Mouse (Mus musculus) liver, embryonic 13.5 days (tissue): Measurements from ENCODE around the gene Tra2b. TPM values are rescaled to one million over a fixed set of nuclear protein-coding genes. Genes with fewer than 3 reads are reported as not detected.
A peak's percentile ranks its signal among the peaks of the same experiment; 100 is the strongest.
"Not testable (repeated sequence)": the region's sequence is repeated elsewhere in the genome, so short reads cannot be mapped to it uniquely, and the experiment has no call there.

Experiments used
- ATAC-seq: fragments of 200-750 bp; cut with Nextera tagmentation; 2 replicates; pipeline ENCODE4 v1.8.0; 2017; ENCODE audit warnings: low read depth, mild to moderate bottlenecking, moderate number of reproducible peaks, moderate library complexity
- DNase-seq: peaks from one replicate; pipeline ENCODE4 v3.0.0; 2022
- H3K27ac ChIP-seq: fragments of 300-500 bp; sonication (generic); 2 replicates; pipeline ENCODE4 v1.5.1; 2015; ENCODE audit warnings: moderate library complexity, mild to moderate bottlenecking, inconsistent platforms
- H3K27me3 ChIP-seq: fragments of 300-500 bp; sonication (generic); 2 replicates; pipeline ENCODE4 v1.6.1; 2015; ENCODE audit warnings: mild to moderate bottlenecking, inconsistent platforms
- H3K36me3 ChIP-seq: fragments of 300-500 bp; sonication (generic); 2 replicates; pipeline ENCODE4 v1.6.1; 2015; ENCODE audit warnings: mild to moderate bottlenecking, inconsistent platforms
- H3K4me1 ChIP-seq: fragments of 300-500 bp; sonication (generic); replicated peaks from 2 replicates; pipeline ENCODE4 v1.6.1; 2015; ENCODE audit warnings: inconsistent platforms
- H3K4me2 ChIP-seq: fragments of 300-500 bp; sonication (generic); 2 replicates; pipeline ENCODE4 v1.6.1; 2015; ENCODE audit warnings: inconsistent platforms, mild to moderate bottlenecking, moderate library complexity
- H3K4me3 ChIP-seq: fragments of 300-500 bp; sonication (generic); replicated peaks from 2 replicates; pipeline ENCODE4 v1.5.1; 2015; ENCODE audit warnings: mild to moderate bottlenecking, inconsistent platforms
- H3K9ac ChIP-seq: fragments of 300-500 bp; sonication (generic); 2 replicates; pipeline ENCODE4 v1.6.1; 2015; ENCODE audit warnings: mild to moderate bottlenecking, inconsistent platforms
- H3K9me3 ChIP-seq: fragments of 300-500 bp; sonication (generic); replicated peaks from 2 replicates; pipeline ENCODE4 v1.6.1; 2016; ENCODE audit warnings: inconsistent platforms
- whole genome bisulfite sequencing: fragments of 180-500 bp; shearing (Covaris S2); methylation state at CpG from one replicate; pipeline ENCODE4 v1.1.7; 2015; ENCODE audit not compliant: insufficient replicate concordance; 5-methylcytosine and 5-hydroxymethylcytosine counted together
- polyA plus RNA-seq: library from polyadenylated mRNA; unstranded; fragments of >200 nt; fragmentation: Nextera tagmentation; extraction: Ambion mirVana; gene quantifications from 2 replicates; pipeline ENCODE4 v1.2.1, GENCODE M21; 2015

Gene Tra2b
- polyA plus RNA-seq, 1 experiment from 2014 or later: 200 TPM

- Histone ChIP-seq H3K9me3 (no peaks in the 10 kb centered on the region), H3K4me2 (no peak overlapping the region), H3K4me3 (no peak overlapping the region), H3K27ac (no peak overlapping the region), H3K9ac (no peak overlapping the region), H3K27me3 (no peaks in the 10 kb centered on the region), H3K36me3 (peaks cover 64% of the 10 kb centered on the region), H3K4me1 (no peaks in the 10 kb centered on the region)
- ATAC-seq (no peak), DNase-seq (no peak)
- WGBS: 84% methylated on average over 2 of the region's 2 CpGs
Observed at GRCm38 (mm10) chr16:22242239-22242866, 23.5 kb downstream of the Tra2b start.

GRCm38 (mm10) chr16:22241376-22242238 is 24.2 kb downstream of the Tra2b start:
- no peak for ATAC-seq
- 72% methylated on average over 6 of the region's 6 CpGs for WGBS
- H3K36me3 ChIP-seq: peaks cover 66% of the 10 kb centered on the region

GRCm38 (mm10) chr16:22240856-22241255 is 24.9 kb downstream of the Tra2b start:
- peaks cover 66% of the 10 kb centered on the region for H3K36me3 ChIP-seq

More at GRCm38 (mm10) chr16:22241376-22242238, 24.2 kb downstream of the Tra2b start:
- H3K27ac ChIP-seq: no peak overlapping the region
- no peak for DNase-seq
- no peak overlapping the region for H3K9ac ChIP-seq
- H3K4me2 ChIP-seq: no peak overlapping the region
- H3K27me3 ChIP-seq: no peaks in the 10 kb centered on the region
- H3K4me3 ChIP-seq: no peak overlapping the region
- H3K4me1 ChIP-seq: no peaks in the 10 kb centered on the region
- H3K9me3 ChIP-seq: no peaks in the 10 kb centered on the region

GRCm38 (mm10) chr16:22239978-22240377 is 25.8 kb downstream of the Tra2b start:
- no peak overlapping the region for H3K4me2 ChIP-seq
- no peaks in the 10 kb centered on the region for H3K9me3 ChIP-seq
- 81% methylated on average over 2 of the region's 2 CpGs for WGBS
- H3K9ac ChIP-seq: no peak overlapping the region
- no peak for ATAC-seq
- no peak overlapping the region for H3K27ac ChIP-seq
- H3K27me3 ChIP-seq: no peaks in the 10 kb centered on the region
- no peak for DNase-seq
- no peak overlapping the region for H3K4me3 ChIP-seq
- no peaks in the 10 kb centered on the region for H3K4me1 ChIP-seq
- H3K36me3 ChIP-seq: peaks cover 58% of the 10 kb centered on the region

More at GRCm38 (mm10) chr16:22240856-22241255, 24.9 kb downstream of the Tra2b start:
- WGBS: 82% methylated on average over 5 of the region's 5 CpGs
- H3K27ac ChIP-seq: no peak overlapping the region
- H3K4me3 ChIP-seq: no peak overlapping the region
- no peak overlapping the region for H3K4me2 ChIP-seq
- DNase-seq (no peak), ATAC-seq (no peak)
- H3K4me1 ChIP-seq: no peaks in the 10 kb centered on the region
- H3K9me3 ChIP-seq: no peaks in the 10 kb centered on the region
- H3K9ac ChIP-seq: no peak overlapping the region
- H3K27me3 ChIP-seq: no peaks in the 10 kb centered on the region

- Histone ChIP-seq H3K4me1 (no peaks in the 10 kb centered on the region), H3K27ac (no peak overlapping the region), H3K27me3 (no peaks in the 10 kb centered on the region), H3K9ac (no peak overlapping the region), H3K4me3 (no peak overlapping the region), H3K9me3 (no peaks in the 10 kb centered on the region), H3K4me2 (no peak overlapping the region), H3K36me3 (peaks cover 48% of the 10 kb centered on the region)
- WGBS: 55% methylated on average over 4 of the region's 4 CpGs
- DNase-seq (no peak), ATAC-seq (no peak)
Observed at GRCm38 (mm10) chr16:22238928-22239620, 26.7 kb downstream of the Tra2b start.

GRCm38 (mm10) chr16:22238402-22238801 is 27.4 kb downstream of the Tra2b start:
- H3K4me3 ChIP-seq, H3K4me2 ChIP-seq, H3K9ac ChIP-seq, DNase-seq, H3K9me3 ChIP-seq, H3K27me3 ChIP-seq, H3K27ac ChIP-seq, H3K4me1 ChIP-seq, ATAC-seq: not testable (repeated sequence)
- 81% methylated on average over 4 of the region's 4 CpGs for WGBS
- H3K36me3 ChIP-seq: peaks cover 42% of the 10 kb centered on the region

- H3K27me3 ChIP-seq: no peaks in the 10 kb centered on the region
- no peaks in the 10 kb centered on the region for H3K4me1 ChIP-seq
- no peak for DNase-seq
- no peak overlapping the region for H3K4me3 ChIP-seq
- no peaks in the 10 kb centered on the region for H3K9me3 ChIP-seq
- peaks cover 26% of the 10 kb centered on the region for H3K36me3 ChIP-seq
- WGBS: 89% methylated on average over 16 of the region's 16 CpGs
- H3K4me2 ChIP-seq: no peak overlapping the region
- no peak overlapping the region for H3K9ac ChIP-seq
- no peak overlapping the region for H3K27ac ChIP-seq
- no peak for ATAC-seq
Observed at GRCm38 (mm10) chr16:22236814-22237213, 29.0 kb downstream of the Tra2b start.

- H3K9ac ChIP-seq: no peak overlapping the region
- 60% methylated on average over 6 of the region's 6 CpGs for WGBS
- ATAC-seq: no peak
- no peaks in the 10 kb centered on the region for H3K27me3 ChIP-seq
- peaks cover 8% of the 10 kb centered on the region; the same call in 1 of the 2 replicates for H3K36me3 ChIP-seq
- H3K4me3 ChIP-seq: no peak overlapping the region
- DNase-seq: no peak
- no peaks in the 10 kb centered on the region for H3K4me1 ChIP-seq
- H3K27ac ChIP-seq: no peak overlapping the region
- no peak overlapping the region for H3K4me2 ChIP-seq
- no peaks in the 10 kb centered on the region for H3K9me3 ChIP-seq
Observed at GRCm38 (mm10) chr16:22234535-22234934, 31.3 kb downstream of the Tra2b start.

- not testable (repeated sequence) for H3K9ac ChIP-seq, H3K4me3 ChIP-seq, H3K9me3 ChIP-seq, H3K27ac ChIP-seq, DNase-seq, ATAC-seq, H3K4me1 ChIP-seq, H3K4me2 ChIP-seq, H3K27me3 ChIP-seq, H3K36me3 ChIP-seq
- WGBS: 71% methylated on average over 16 of the region's 16 CpGs
Observed at GRCm38 (mm10) chr16:22230276-22230675, 35.5 kb downstream of the Tra2b start.

GRCm38 (mm10) chr16:22203501-22203900 is 62.3 kb downstream of the Tra2b start:
- ATAC-seq (no peak), DNase-seq (no peak)
- H3K4me2 ChIP-seq: no peak overlapping the region
- H3K27ac ChIP-seq: no peak overlapping the region
- no peaks in the 10 kb centered on the region for H3K27me3 ChIP-seq
- H3K36me3 ChIP-seq: no peaks in the 10 kb centered on the region
- H3K9ac ChIP-seq: no peak overlapping the region
- peaks cover 3% of the 10 kb centered on the region; the same call in 1 of the 2 replicates for H3K4me1 ChIP-seq
- WGBS: 70% methylated on average over 1 of the region's 1 CpGs
- no peak overlapping the region for H3K4me3 ChIP-seq
- H3K9me3 ChIP-seq: 0 out of 2 replicates have a peak, but pooled peaks cover 4% of the 10 kb centered on the region

- DNase-seq (peak; percentile 4), ATAC-seq (no peak)
- 0 out of 2 replicates have a peak, but pooled peaks cover 1% of the 10 kb centered on the region for H3K9me3 ChIP-seq
- 18% methylated on average over 3 of the region's 3 CpGs for WGBS
- H3K27me3 ChIP-seq: no peaks in the 10 kb centered on the region
- no peak overlapping the region for H3K4me2 ChIP-seq
- no peak overlapping the region for H3K4me3 ChIP-seq
- peaks cover 3% of the 10 kb centered on the region; the same call in 1 of the 2 replicates for H3K4me1 ChIP-seq
- H3K9ac ChIP-seq: no peak overlapping the region
- no peaks in the 10 kb centered on the region for H3K36me3 ChIP-seq
- H3K27ac ChIP-seq: no peak overlapping the region
Observed at GRCm38 (mm10) chr16:22201858-22202257, 63.9 kb downstream of the Tra2b start.
